Mouse (Mus musculus): ENCODE measurements around the gene Gm21721. TPM values are rescaled to one million over a fixed set of nuclear protein-coding genes. Genes with fewer than 3 reads are reported as not detected.
"Not testable (repeated sequence)": the region's sequence is repeated elsewhere in the genome, so short reads cannot be mapped to it uniquely, and the experiment has no call there.

The Gm21721 gene
- polyA plus RNA-seq (2014; fragmentation: Nextera tagmentation; extraction: Ambion mirVana), result not detected in 2 replicates

DNA sequence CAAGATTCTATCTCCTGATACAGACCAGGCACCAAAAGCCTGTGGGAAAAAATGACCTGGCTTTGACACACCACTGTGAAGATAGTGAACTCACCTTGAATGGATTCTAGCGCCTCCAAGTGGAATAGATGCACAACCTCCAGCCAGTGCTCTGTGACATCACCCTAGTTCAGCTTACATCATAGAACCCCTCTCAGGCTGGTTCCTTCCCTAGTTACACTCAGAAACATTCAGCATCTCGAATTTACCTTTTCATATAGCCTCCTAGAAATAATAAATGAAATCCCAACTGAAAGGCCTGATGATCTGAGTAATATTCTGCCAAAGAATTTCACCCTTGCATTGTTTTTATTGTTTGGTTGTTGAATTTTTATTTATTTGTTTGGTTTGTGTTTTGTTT, at the start of gene Gm21721:
Gene Gm21721, minus strand, starts transcription at position 101 of the 400 bp plus-strand sequence.
- not testable (repeated sequence) for ATAC-seq (ENCODE audit: insufficient number of reproducible peaks, low FRiP score, low TSS enrichment, low read depth); H3K9me3 ChIP-seq (ENCODE audit: control insufficient read depth, low read length); H3K9ac ChIP-seq (ENCODE audit: low read length); H3K27ac ChIP-seq (replicated peaks; ENCODE audit: low read depth, low read length); H3K4me2 ChIP-seq (ENCODE audit: low read depth, severe bottlenecking); H3K4me1 ChIP-seq (ENCODE audit: control insufficient read depth, insufficient read depth, low read length); H3K36me3 ChIP-seq (ENCODE audit: control insufficient read depth, insufficient read depth, low read length); H3K4me3 ChIP-seq (ENCODE audit: low read depth, low read length); H3K27me3 ChIP-seq (ENCODE audit: control insufficient read depth, insufficient read depth, low read length); DNase-seq (ENCODE audit: low spot score)
- no CpG with 5 or more reads among the region's 2 CpGs for WGBS

Other genes starting within 250 kb of the Gm21721 start
- gene Gm21292, start 68.3 kb downstream of the Gm21721 start, polyA plus RNA-seq (2014; fragmentation: Nextera tagmentation; extraction: Ambion mirVana), result not detected in 2 replicates
- not detected in 2 replicates for gene Gm21812, start 145.0 kb upstream of the Gm21721 start, polyA plus RNA-seq (2014; fragmentation: Nextera tagmentation; extraction: Ambion mirVana)
- not detected in 2 replicates for gene Gm21874, start 214.0 kb upstream of the Gm21721 start, polyA plus RNA-seq (2014; fragmentation: Nextera tagmentation; extraction: Ambion mirVana)